Mouse (Mus musculus) G1E-ER4 (cell line): ENCODE data around the gene Snx9. TPM values are rescaled to one million over a fixed set of nuclear protein-coding genes. Genes with fewer than 3 reads are reported as not detected.

ENCODE experiments used
- GATA1 ChIP-seq: IDR thresholded peaks from one replicate; pipeline ENCODE4 v1.8.0; 2012; ENCODE audit warnings: low read length, inconsistent platforms
- polyA plus RNA-seq: library from polyadenylated mRNA; stranded (reverse); fragments of >175 nt; gene quantifications from 2 replicates; pipeline ENCODE4 v1.2.3, GENCODE M21; 2012

Gene Snx9
- polyA plus RNA-seq, 1 experiment: 35.8 TPM

DNA sequence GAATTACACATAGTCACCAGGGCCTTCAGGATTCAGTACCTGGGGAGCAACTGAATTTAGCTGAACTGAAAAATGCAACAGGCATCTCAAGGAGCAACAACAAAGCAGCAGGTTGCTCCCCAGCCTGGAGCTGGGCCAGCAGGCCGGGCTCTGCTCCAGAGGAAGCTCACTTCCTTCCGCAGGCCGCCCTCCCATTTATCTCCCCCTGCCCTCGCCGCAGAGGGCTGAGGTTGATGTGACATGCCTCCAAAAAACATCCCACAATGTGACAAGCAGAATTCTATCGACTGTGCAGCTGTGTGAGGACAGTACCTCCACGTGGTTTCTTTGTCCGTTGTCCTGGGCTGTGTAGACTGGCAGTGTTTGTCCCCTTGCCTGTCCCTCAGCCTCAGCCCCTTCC, 44.3 kb downstream of the Snx9 start:
- TF ChIP-seq GATA1: no peak

DNA sequence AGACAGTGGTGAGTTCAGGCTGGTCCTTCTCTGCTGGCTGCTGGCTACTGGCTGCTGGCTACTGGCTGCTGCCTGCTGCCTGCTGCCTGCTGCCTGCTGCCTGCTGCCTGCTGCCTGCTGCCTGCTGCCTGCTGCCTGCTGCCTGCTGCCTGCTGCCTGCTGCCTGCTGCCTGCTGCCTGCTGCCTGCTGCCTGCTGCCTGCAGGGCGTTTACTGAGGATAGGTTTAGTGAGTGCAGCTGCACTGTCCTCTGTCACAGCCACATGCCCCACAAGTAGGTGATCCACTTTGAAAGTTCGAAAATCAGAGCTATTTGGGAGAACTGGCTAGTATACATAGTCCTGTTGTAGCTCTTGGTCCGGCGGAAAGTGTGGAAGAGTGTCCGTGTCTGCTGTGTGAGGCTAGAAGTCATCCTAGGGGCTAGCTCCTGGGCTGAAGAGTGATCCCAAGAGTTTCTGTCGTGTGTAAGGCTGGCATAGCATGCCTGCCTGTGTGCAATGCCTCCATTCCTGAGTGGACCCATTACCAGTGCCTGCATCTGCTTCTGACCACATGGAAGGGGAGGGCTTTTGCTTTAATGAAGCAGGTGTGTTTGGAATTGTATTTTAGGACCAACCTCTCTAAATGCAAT, 45.2 kb downstream of the Snx9 start:
- TF ChIP-seq GATA1: no peak

DNA sequence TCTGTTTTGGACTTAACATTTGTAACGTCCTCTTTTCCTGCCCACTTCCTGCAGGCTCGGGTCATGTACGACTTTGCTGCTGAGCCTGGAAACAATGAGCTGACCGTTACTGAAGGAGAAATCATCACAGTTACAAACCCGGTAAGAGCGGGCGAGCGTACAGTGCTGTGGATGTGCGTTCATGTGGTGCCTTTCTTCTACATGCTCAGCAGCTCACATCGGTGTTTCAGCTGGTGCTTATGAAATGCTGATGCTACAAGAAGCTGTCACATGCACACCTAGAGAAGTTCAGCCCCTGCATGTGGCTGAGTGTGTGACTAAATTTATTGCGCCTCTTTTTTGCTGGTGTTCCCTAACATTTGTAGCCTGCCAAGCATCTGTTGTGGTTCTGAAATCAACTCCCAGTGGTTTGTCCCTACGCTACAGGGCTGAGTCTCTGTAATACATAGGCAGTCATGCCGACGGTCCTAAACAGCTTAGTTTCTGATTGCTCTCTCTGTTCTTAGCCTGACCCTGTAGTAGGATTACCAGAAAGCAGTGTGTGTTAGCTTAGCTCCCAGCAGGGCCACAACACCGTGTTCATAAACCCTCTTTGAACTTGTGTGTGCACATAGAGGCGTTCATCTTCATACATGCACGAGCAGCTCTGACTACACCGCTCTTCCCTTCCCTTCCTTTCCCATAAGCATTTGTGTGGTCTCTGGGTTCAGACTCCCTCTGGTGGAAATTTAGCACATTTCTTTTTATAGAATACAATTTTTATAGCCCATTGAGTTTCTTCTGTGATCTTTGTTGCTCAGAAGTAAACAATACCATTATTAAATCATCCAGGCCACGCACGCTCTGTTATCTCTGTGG, 46.0 kb downstream of the Snx9 start:
- no peak for TF ChIP-seq GATA1

DNA sequence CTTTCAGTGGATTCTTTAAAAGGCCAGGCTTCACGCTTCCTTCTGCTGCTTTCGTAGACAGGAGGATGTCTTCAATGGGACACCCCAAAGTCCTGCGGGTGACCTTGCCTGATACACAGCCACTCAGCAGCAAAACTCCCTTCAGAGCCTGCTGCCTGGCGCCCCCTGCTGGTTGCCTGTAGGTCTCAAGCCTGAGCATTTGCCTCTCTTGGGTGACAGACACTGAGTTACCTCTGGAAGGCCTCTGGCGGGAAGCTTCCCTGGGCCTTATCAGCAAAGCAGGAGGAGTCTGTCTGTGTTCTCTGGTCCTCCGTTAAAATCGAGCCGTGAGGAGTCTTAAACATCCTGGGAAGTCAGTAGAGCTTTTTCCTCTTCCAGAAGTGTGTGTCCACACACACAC, 49.3 kb downstream of the Snx9 start:
- TF ChIP-seq GATA1: no peak

DNA sequence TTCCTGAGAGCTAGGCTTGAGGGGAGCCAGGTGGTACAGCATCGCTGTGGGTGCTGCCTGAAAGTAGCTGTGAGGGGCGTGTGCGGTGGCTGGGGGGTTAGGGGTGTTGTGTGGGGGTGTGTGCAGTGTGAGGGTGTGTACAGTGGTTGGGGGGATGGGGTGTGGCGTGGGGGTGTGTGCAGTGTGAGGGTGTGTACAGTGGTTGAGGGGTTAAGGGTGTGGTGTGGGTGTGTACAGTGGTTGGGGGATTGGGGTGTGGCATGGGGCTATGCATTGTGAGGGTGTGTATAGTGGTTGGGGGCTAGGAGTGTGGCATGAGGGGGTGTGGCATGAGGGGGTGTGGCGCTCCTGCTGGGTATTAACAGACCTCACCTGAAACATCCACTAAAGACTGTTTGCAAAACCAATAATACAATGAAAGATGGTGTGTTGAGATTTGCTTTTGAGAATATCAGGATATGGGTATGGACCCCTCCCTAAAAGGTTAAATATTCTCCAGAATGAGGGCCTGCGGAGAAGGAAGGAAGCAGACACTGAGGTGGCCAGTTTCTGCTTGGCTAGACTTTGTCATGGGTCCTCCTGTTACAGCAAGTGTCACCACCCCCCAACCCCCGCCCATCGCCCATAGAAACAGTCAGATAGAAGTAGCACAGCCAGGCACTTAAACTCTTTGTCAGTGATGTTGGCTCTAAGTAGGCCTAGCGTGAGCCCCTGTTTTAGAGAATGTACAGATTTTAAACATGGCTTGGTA, 51.0 kb downstream of the Snx9 start:
- no peak for TF ChIP-seq GATA1

DNA sequence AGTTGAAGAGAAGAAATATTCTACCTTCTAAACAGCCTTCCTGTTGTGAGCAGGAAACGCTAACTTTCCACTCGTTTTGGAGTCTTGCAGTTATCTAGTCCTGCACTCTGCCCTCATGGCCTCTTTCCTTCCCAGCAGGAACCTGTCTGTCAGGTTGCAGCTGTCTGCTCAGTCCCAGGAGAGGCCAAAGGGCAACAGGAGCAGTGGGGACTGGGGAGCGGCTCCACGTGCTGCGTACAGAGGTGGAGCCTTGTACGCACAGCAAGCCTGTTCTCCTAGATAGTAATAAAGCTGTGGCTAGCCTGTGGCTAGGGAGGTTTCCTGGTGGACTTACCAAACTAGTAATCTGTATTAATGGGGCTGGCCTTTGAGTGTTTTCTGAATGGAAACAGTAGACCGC, 52.0 kb downstream of the Snx9 start:
- no peak for TF ChIP-seq GATA1

DNA sequence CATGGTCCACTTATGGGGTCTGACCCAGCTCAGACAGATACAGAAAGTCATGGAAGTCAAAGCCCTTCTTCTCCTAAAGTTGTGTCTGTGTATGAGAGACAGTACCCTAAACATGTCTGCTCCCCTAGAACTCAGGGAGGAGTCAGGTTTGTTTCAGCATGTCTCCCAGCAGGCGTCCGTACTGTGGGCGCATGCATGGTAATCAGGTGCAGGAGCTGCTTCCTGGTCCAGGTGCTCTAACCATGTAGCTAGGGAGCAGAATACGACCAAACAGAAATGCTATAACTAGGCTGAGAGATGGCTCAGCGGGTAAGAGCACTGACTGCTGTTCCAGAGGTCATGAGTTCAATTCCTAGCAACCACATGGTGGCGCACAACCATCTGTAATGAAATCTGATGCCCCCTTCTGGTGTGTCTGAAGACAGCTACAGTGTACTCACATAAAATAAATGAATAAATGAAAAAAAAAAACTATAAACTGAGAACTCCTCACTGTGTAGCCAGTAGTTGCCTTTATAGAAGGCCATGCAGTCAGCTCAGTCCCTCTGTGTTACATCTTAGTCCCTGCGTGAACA, 52.5 kb downstream of the Snx9 start:
- no peak for TF ChIP-seq GATA1

DNA sequence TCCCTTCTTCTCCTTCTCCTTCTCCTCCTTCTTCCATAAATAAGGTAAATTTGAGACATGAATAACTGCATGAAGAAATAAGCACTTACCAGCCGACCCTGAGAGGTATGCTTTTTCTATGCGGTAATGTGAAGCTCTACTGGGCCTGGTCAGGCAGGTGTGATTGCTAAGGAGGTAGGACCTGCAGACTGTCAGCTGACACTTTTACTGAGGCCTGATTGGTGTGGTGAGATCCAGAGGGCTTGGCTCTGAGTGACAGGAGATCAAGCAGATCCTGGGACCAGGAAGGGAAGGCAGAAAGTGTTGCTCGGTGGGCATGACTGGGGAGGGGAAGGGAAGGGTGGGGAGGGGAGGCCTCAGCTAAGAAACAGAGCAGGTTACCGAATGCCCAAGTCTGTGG, 54.9 kb downstream of the Snx9 start:
- TF ChIP-seq GATA1: no peak

DNA sequence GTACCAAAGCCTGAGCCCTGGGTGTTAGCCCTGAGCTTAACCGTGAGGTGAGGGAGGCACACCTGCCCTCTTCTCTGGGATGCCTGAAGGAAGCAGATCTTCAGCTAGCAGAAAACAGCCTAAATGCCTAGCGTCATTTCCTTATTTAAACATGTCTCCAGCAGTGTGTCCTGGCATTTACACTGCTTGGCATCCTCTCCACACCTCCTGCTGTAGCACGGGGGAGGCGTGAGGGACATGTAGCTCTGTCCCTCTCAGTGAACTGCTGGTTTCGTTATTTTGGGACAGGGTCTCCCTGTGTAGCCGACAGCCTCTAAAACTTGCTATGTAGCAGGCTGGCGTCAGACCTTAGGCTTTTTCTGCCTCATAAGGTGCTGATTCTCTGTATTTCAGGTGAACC, 55.5 kb downstream of the Snx9 start:
- no peak for TF ChIP-seq GATA1

DNA sequence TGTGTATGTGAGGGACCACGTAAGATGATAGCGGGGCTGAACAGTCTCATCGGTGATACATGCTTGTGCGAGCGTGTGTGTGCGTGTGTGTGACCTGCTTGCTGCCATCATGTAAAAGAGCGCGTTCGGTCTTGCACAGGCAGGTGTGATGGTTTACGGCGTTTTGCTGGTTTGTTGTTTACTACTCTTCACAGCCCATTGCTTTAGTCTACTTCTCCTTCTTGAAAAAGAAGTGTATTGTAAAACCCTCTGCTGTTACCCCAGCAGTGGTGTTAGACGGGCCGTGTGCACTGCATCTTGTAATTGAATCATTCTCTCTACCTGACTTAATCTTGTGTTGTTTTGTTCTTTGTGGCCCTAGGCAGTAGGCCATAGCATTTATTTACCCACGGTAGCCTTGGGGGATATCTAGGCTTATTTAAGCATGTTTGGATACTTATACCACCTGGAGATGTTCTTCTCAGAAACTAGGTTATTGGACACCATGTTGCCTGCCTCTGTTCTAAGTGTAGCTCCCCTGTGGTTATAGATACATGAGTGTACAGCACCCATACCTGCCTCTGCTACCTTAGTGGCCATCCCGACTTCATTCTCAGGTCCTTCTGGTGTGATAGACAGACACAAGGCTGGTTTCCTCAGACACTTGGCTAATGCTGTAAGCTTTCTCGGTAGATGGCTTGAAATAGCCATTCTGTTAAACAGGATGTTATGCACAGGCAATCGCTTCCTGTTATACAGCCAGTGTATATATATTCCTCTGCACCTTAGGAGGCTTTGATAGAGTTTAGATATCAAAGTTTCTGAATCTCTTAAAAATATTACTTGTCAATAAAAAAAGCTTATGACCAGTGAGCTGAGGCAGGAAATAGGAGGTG, 56.4 kb downstream of the Snx9 start:
- no peak for TF ChIP-seq GATA1

DNA sequence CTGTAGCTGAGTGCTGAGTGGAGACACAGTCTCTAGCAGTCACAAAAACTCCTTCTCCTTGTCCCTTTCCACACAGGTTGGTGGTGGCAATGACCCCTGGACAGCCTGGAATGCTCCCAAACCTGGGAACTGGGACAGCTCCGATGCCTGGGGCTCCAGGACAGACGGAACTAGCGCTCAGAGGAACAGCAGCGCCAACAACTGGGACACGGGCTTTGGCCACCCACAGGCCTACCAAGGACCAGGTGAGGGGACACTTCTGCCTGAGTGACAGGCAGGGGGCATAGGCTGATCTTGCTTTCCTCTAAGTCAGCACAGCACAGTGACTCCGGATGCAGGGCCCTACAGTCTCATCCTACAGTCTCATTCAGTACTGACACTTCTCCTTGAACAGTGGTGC, 58.1 kb downstream of the Snx9 start:
- no peak for TF ChIP-seq GATA1

DNA sequence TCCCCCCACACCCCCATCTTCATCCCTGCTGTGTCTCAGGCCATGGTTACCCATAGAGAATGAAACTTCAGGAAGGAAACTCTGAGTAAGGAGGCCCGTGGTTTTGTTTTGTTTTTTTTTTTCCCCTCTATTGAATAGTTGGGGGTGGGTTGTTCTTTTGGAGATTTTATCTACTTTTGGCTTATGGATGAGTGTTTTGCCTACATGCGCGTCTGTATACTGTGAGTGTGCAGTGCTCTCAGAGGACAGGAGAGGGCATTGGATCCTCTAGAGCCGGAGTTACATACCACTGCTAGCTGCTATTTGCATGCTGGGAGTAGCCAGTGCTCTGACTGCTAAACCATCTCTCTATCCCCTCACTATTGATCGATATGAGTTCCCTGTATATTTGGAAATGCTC, 60.3 kb downstream of the Snx9 start:
- no peak for TF ChIP-seq GATA1

DNA sequence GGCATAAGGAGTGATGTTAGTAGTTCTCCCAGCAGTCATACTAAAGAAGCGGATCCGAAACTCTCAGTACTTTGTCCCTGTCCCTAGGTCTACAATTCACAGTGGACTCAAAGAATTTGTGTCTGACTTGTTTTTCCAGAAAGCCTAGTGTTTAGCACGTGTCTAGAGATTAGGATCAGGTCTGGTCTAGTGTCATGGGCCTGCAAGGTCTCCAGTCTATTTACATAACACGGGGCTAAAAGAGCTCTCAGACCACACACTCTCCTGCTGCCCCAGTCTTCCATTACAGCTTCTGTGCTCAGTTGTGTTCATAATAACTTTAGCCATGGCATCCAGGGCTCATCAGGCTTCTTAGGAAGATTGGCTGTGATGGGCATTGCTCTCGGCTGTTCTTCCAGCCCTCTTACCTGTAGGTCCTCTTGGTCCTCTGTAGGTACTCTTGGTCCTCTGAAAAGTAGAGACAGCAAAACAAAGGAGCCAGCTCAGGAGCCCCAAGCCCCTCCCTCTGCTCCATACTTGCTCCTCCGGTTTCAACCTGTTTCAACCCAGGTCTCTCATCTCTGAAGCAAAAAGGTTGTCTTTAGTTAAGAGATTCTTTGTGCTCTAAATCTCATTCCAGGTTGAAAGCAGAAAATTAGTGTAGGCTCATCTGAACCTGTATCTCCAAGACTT, 62.6 kb downstream of the Snx9 start:
- TF ChIP-seq GATA1: no peak

DNA sequence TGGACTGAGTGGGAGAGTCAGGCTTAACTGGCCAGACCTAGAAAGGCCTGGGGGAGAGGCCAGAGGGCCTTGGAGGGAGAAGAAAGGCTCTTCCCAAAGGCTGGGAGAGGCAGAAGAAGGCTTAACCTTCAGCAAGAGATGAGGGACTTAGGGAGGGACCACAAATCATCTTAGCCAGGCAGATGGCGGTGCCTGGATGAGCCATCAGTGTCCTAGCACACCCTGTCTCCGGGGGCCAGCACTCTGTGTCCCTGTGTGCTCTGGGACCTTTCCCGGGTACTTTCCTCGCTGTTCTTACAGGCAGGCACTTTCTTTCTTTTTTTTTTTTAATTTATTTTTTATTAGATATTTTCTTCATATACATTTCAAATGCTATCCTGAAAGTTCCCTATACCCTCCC, 68.6 kb downstream of the Snx9 start:
- no peak for TF ChIP-seq GATA1

DNA sequence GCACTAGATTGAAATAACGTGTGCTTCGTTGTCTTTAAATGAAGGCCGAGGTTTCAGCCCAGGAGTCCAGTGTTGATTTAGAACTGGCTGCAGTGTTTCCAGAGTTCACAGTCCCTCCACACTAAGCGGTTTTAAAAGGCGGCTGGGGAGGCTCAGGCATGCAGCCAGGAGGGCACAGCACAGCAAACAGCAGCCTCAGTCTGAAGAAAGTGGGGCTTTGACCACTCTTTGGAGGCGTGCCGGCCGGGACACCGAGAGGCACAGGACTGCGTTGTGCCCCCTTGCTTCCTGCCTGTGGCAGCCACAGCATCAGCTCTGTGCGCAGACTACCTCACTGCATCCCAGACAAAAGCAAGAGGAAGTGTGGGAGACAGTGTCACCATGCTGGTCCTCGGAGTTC, 70.5 kb downstream of the Snx9 start:
- TF ChIP-seq GATA1: no peak
